Mouse (Mus musculus): ENCODE data around the gene Nup93. TPM values are rescaled to one million over a fixed set of nuclear protein-coding genes. Genes with fewer than 3 reads are reported as not detected.

Nup93 gene
- polyA plus RNA-seq (2012; rRNA removed), result 27.6 and 31.3 TPM in 2 replicates

GRCm38 (mm10) chr8:94214252-94215173 lies at the start of gene Nup93:
Gene Nup93, plus strand, starts transcription at chr8:94214564.

DNA sequence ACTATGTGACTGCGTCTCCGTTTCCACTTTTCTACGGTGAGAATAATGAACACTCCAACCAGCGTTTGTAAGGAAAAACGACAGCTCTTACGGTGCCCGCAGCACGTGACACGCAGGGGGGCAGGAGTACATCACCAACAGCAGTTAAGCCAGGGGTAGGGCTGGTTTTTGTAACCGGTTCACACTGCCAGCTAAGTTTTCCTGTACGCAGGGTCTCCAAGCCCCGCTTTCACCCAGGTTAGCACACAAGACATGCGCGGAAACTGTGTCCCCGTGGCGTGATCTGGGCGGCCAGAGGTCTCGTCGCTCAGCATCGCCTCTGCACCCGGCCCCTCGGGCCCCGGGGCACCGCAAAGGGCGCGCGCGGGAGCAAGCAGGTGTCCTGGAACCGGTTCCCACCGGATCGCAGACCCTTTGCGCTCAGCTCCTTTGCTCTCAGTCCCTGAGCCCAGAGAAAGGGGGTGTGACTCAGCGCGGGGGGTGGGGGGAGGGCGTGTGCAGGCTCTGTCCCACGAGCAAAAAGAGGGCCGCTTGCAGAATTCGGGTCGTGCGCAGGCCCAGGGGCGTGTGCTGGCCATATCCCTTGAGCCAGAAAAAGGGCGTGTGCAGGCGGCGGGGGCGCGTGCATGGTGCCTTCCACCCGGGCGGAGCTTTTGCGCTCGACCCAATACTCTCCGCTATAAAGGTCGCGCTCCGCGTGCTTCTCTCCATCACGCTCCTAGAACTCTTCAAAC lies 42.1 kb upstream of the Nup93 start, which contains the start of gene Mt2:
Gene Mt2 (plus strand): TSS at position 590 of the 734 bp plus-strand sequence.

GRCm38 (mm10) chr8:94178857-94179712 lies 35.3 kb upstream of the Nup93 start, which contains the start of gene Mt1:
Gene Mt1, plus strand, starts transcription at chr8:94179082.

DNA sequence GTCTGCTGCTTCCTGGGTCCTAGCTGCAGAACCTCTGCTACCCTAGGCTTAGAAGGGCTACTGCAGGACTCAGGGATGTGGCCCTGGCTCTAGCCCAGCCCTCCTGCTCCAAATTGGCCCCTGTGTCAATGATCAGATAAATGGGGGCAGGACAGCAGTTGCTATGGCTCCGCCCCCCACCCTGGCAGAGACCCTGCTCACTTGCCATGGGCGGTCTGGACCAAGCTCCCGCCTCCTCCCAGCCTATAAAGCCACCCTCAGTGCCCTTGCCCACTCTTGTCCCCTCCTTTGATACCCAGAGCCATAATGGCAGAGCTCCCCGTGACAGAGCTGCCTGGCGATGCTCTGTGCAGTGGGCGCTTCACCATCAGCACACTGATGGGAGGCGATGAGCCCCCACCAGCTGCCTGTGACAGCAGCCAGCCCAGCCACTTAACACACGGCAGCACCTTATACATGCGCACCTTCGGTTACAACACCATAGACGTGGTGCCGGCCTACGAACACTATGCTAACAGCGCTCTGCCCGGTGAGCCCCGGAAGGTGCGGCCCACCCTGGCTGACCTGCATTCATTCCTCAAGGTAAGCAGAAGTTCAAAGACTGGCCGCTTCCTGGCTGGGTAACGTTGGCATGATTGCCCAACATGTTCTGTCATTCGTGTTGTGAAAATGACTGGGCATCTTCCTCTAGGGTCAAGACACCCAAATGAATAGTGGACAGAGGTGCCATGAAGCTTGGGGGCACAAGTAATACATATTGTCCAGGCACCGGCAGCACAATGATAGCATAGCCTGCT lies 114.8 kb downstream of the Nup93 start, which contains the start of gene Slc12a3:
Gene Slc12a3 (plus strand): TSS at position 270 of the 797 bp plus-strand sequence.

Other genes with a start within 250 kb of the Nup93 start
- gene Amfr, start 201.7 kb upstream of the Nup93 start, polyA plus RNA-seq (2012; rRNA removed), result 35.0 and 41.4 TPM in 2 replicates
- gene Nudt21, start 177.5 kb upstream of the Nup93 start, polyA plus RNA-seq (2012; rRNA removed), result 34.3 and 38.5 TPM in 2 replicates
- 3.1 and 3.3 TPM in 2 replicates for gene Ogfod1, start 177.4 kb upstream of the Nup93 start, polyA plus RNA-seq (2012; rRNA removed)
- 4.1 and 4.4 TPM in 2 replicates for gene Bbs2, start 115.6 kb upstream of the Nup93 start, polyA plus RNA-seq (2012; rRNA removed)
- gene Mt4, start 77.4 kb upstream of the Nup93 start, polyA plus RNA-seq (2012; rRNA removed), result 1.2 and 2.2 TPM in 2 replicates
- gene Mt3, start 62.0 kb upstream of the Nup93 start, polyA plus RNA-seq (2012; rRNA removed), result 0.18 and 0.37 TPM in 2 replicates
- gene Mt2, start 41.9 kb upstream of the Nup93 start, polyA plus RNA-seq (2012; rRNA removed), result 1,467 and 1,952 TPM in 2 replicates
- gene Mt1, start 35.5 kb upstream of the Nup93 start, polyA plus RNA-seq (2012; rRNA removed), result 2,043 and 2,631 TPM in 2 replicates
- 0.01 TPM in 2 replicates for gene Slc12a3, start 114.6 kb downstream of the Nup93 start, polyA plus RNA-seq (2012; rRNA removed)
- gene Herpud1, start 171.9 kb downstream of the Nup93 start, polyA plus RNA-seq (2012; rRNA removed), result 43.7 and 47.0 TPM in 2 replicates
- 0.23 and 0.37 TPM in 2 replicates for gene Nlrc5, start 219.8 kb downstream of the Nup93 start, polyA plus RNA-seq (2012; rRNA removed)

Data from liver, embryonic 14 days (tissue).